Mouse (Mus musculus) urinary bladder, postnatal 36 days (tissue): ENCODE results near the gene Ston1.

Experiments
- DNase-seq, 2 experiments: peaks; one replicate each; pipeline ENCODE4 v3.0.0; 2022; ENCODE audit warnings: low spot score in 2 of 2, mixed read lengths in 1 of 2

Gene Ston1

DNA sequence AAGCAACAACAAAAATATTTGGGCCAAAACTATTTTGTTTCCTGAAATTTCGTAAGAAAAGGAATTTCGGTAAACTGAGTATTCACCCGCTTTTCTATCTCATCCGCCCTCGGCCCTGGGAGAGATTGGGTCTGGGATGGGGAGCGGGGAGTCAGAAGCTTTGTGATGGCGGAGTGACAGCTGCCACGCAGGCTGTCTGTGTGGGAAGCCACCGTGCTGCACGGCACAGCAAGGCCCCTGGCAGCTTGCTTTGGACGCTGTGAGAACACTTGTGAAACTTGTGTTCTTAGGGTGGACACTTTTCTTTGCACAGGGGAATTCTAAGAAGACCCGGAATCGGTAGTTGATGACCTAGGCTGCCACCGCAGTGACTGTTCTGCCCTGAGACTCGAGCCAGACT lies 10.1 kb upstream of the Ston1 start:
- no peak for DNase-seq

GRCm38 (mm10) chr17:88588228-88588627 lies 9.3 kb upstream of the Ston1 start:
- DNase-seq, result no peak

- DNase-seq, result no peak
Measured at GRCm38 (mm10) chr17:88590251-88590650, 7.2 kb upstream of the Ston1 start.

DNA sequence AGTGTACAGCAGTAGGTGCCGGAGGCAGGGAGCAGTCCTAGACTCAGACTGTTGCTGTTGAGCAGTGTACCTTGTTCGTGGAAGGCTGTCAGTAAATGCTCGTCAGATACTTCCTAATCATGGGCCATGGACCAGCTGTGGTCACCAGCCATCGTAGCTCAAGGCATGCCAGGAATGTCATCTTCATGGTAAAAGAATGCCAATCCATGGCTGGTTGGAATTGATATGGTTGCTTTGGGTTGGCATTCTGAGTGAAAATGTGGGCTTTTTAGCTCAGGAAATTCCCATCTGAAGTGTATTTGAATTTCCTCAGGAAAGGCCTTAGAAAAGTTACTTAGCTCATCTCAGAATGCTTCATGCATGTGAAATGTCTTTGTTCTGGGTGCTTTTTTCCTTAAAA lies 2.4 kb upstream of the Ston1 start:
- DNase-seq, result no peak

- no peak for DNase-seq
Measured at GRCm38 (mm10) chr17:88596068-88596467, 1.4 kb upstream of the Ston1 start.

- DNase-seq, result no peak
Measured at GRCm38 (mm10) chr17:88596544-88597221, 801 bp upstream of the Ston1 start.

GRCm38 (mm10) chr17:88598056-88598420 lies 554 bp downstream of the Ston1 start:
- no peak for DNase-seq

DNA sequence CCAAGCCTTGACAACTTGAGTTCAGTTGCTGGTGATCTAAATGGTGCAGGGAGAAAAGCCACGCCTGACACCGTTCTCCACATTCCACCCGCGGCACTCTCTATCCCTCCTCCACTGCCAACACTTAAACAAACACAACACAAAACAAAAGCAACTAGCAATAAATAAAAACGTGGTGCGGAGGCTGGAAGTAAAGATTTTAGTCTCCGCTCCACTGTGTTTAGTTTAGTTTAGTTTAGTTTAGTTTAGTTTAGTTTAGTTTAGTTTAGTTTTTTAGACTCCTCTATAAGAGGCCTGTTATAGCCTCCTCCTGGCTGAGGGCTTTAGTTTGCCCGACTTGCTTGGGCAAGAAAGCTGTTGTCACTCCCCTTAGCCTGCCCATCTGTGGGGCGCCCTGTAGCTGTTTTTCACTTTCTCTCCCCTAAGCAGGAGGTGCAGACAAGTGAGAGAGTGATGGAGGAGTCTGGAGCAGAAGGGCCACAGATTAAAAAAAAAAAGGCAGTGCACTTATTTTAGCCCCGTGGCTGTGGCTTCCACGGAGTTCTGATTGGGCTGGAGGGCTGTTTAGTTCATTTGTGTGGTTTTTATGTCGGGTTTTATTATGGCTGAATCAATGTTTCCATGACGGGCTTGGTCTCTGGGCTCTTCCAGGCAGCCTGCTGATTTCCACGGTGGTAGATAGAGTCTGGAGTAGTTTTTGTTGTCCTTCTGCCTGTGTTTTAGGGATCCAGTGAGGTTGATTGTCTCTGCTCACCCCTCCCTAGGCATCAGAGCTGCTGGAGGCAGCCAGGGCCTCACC lies 1.3 kb downstream of the Ston1 start:
- no peak for DNase-seq

DNA sequence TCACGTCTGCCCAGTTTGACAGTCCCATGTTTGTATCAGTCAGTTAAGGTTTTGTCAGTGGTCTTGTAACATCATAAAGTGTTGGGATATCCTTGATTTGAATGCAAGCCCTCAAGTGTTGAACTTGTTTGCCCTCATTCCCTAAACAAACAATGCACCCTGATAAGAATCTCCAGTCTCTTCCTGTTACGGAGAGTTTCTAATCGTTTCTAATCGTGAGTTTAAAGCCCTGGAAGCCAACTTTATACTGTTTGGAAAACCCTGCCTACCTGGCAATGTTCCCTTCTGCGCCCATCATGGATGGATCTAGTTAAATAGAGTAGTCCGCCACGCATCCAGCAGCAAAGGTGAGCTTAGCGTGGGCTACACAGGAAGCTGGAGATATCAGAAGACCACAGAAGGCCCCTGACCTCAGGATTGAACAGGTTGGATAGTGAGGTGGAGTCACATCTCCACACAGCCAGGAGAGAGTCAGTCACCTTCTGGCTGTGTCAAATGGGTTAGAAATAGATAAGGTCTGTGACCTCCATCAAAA lies 3.1 kb downstream of the Ston1 start:
- DNase-seq, result no peak

GRCm38 (mm10) chr17:88603943-88604342 lies 6.5 kb downstream of the Ston1 start:
- DNase-seq, result no peak

DNA sequence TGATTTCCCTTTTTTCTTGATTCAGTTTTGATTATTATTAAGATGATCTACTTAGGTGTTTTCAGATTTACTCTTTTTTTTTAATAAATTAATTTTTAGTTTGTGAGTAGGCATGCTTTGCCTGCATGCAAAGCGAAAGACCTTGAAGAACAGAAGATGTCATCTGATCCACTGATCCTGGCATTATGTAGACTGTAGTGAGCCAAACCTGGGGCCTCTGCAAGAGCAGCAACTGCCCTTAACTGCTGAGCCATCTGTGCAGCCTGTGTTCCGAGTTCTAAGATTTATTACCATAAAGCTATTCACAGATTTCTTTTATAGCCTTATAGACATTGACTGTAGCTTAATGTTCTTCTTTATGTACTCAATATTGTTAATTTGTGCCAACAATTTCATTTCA lies 8.6 kb downstream of the Ston1 start:
- no peak for DNase-seq

GRCm38 (mm10) chr17:88609361-88609760 lies 11.9 kb downstream of the Ston1 start:
- no peak for DNase-seq

- no peak for DNase-seq
Measured at GRCm38 (mm10) chr17:88611057-88611456, 13.6 kb downstream of the Ston1 start.

DNA sequence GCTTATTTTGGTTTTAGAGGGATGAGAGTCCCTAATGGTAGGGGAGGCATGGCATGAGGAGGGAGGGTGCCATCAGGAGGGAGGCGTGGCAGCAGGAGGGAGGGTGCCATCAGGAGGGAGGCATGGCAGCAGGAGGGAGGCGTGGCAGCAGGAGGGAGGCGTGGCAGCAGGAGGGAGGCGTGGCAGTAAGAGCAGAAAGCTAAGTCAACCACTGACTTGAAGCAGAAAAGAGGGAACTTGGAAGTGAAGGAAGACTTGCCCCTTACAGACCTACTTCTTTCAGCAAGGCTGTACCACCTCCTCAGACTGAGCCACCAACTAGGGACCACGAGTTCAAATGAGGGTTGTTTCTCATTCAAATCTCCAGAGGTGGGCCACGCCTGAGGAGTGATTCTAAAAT lies 15.7 kb downstream of the Ston1 start:
- no peak for DNase-seq

DNA sequence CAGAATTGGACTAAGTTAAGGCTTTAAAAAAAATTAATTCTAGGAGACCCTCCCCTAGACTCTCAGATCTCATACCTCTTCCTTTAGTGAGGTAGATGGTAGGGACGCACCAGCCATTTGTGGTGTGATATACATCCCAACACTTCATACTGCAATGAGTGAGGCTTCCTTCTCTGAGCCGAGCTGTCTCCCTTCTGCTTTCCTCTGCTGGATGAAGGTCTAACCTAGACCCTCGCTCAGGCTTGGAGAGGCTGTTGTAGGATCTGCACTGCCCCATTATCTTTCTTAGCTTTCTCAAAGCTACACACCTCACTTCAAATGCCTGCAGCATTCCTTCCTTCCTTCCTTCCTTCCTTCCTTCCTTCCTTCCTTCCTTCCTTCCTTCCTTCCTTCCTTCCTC lies 16.2 kb downstream of the Ston1 start:
- DNase-seq, result no peak

DNA sequence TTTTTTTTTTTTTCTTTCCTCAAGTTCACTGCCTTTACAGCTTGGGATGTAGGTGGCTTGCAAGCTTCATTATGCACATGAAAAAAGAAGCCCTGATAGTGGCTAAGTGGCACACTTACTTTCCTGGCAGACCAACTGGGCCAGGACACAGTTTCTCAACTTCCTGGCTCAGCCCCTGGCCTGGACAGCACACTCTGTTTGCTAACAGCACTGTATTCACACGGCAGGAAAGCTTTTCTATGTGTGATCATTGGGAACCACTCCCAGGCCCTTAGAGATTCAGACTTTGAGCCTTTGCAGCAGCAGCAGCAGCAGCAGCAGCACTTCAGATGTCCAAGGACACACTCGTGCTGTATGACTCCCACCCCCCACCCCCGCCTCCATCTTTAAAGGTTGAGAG lies 16.8 kb downstream of the Ston1 start:
- peak in 1 of 2 experiments; percentile 44 for DNase-seq

DNA sequence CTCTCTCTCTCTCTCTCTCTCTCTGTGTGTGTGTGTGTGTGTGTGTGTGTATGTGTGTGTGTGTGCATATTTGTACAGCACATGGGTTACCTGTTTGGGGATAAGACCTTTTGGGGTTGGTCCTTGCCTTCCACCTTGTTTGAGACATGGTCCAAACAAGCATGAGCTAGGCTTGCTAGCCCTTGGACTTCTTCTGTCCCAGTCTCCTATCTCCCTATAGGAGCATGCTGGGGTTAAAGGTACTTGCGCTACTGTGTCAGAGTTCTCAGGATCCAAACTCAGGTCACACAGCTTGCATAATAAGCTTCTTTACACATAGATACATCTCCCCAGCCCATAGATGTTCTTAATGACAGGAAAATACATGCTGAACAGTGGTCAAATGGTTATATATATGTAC lies 17.2 kb downstream of the Ston1 start:
- DNase-seq, result no peak

GRCm38 (mm10) chr17:88615492-88616155 lies 18.1 kb downstream of the Ston1 start:
- DNase-seq, result no peak

DNA sequence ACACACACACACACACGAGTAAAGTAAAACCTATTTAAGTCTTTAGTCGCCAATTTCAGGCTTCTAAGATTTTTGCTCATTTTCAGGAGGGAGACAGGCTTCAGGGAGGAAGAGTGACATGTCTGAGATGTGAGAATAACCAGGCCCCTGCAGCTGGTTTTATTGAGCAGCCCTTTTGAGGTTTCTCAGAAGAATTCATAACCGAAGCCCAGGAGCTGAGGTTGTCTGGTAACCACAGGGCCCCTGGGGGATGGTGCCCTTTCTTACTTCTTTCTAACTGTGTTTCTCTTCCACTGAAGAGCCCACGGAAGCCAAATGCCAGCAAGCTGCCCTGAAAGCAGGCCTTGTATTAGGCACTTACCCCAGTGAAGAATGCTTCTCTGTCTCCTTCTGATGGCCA lies 23.5 kb downstream of the Ston1 start:
- no peak for DNase-seq

DNA sequence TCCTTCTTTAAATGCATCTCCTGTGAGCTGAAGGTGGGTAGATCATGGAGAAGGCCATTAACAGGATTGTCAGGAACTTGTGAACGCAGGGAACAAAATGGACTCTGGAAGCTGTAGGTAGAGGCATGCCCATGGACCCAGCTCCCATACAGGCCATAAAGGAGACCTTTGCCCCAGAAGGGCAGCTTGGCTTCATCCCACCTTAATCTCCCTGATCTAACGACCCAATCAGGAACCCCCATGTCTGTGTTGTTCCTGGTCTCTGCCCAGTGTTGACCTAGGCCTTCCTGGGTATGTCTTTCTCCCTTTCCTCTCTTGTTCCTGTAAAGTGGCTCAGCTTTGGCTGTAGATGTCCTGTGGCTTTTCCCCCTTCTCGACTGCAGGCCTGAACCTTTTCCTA lies 23.9 kb downstream of the Ston1 start:
- DNase-seq, result no peak

- no peak for DNase-seq
Measured at GRCm38 (mm10) chr17:88622711-88623110, 25.2 kb downstream of the Ston1 start.

DNA sequence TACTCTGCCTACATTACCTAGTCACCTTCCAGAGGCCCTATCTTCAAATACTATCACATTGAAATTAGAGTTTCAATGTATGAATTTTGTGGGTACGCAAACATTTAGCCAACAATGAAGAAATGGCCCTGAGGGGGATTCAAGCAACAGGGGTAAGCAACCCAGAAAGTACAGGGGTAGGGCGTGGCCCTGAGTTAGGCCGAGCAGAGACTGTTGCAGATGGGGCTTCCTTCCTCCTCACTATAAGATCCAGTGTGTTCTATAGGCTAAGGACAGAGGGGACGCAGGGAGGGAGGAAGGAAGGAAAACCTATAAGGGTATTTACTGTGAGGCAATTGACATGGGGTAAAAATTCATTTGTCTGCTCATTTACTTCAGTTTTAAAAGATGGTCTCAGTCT lies 26.9 kb downstream of the Ston1 start:
- DNase-seq, result no peak

- DNase-seq, result no peak
Measured at GRCm38 (mm10) chr17:88625350-88625749, 27.9 kb downstream of the Ston1 start.
